Mouse (Mus musculus) midbrain, postnatal 0 days (tissue): ENCODE data around the gene Dclk1. TPM values are rescaled to one million over a fixed set of nuclear protein-coding genes. Genes with fewer than 3 reads are reported as not detected.

Experiments
- ATAC-seq: fragments of 200-750 bp; cut with Nextera tagmentation; 2 replicates; pipeline ENCODE4 v1.8.0; 2017; ENCODE audit warnings: moderate number of reproducible peaks, mild to moderate bottlenecking, moderate TSS enrichment, moderate library complexity; ENCODE audit not compliant: low FRiP score
- DNase-seq: peaks from one replicate; pipeline ENCODE4 v3.0.0-alpha.2; 2015; ENCODE audit warnings: low spot score
- H3K27ac ChIP-seq: fragments of 300-500 bp; sonication (generic); 2 replicates; pipeline ENCODE4 v1.5.1; 2014; ENCODE audit warnings: low read depth, mild to moderate bottlenecking, low read length, mixed read lengths
- H3K27me3 ChIP-seq: fragments of 300-500 bp; sonication (generic); 2 replicates; pipeline ENCODE4 v1.6.1; 2014; ENCODE audit warnings: low read length, control low read depth, mixed read lengths; ENCODE audit not compliant: insufficient read depth
- H3K36me3 ChIP-seq: fragments of 300-500 bp; sonication (generic); 2 replicates; pipeline ENCODE4 v1.6.1; 2014; ENCODE audit warnings: low read length, control low read depth, mixed read lengths; ENCODE audit not compliant: insufficient read depth
- H3K4me1 ChIP-seq: fragments of 300-500 bp; sonication (generic); 2 replicates; pipeline ENCODE4 v1.6.1; 2014; ENCODE audit warnings: mild to moderate bottlenecking, control low read depth, antibody characterized with exemption, low read length, mixed read lengths; ENCODE audit not compliant: insufficient read depth
- H3K4me2 ChIP-seq: fragments of 300-500 bp; sonication (generic); 2 replicates; pipeline ENCODE4 v1.6.1; 2014; ENCODE audit warnings: low read depth, mild to moderate bottlenecking, low read length, mixed read lengths; ENCODE audit not compliant: poor library complexity, severe bottlenecking
- H3K4me3 ChIP-seq: fragments of 300-500 bp; sonication (generic); 2 replicates; pipeline ENCODE4 v1.5.1; 2014; ENCODE audit warnings: low read depth, mild to moderate bottlenecking, low read length, moderate library complexity
- H3K9ac ChIP-seq: fragments of 300-500 bp; sonication (generic); replicated peaks from 2 replicates; pipeline ENCODE4 v1.6.1; 2014; ENCODE audit warnings: mild to moderate bottlenecking, low read length, moderate library complexity, mixed read lengths; ENCODE audit not compliant: poor library complexity, severe bottlenecking
- H3K9me3 ChIP-seq: fragments of 300-500 bp; sonication (generic); 2 replicates; pipeline ENCODE4 v1.6.1; 2016; ENCODE audit warnings: low read length, control low read depth
- CTCF ChIP-seq: IDR thresholded peaks from 2 replicates; pipeline ENCODE4 v1.5.1; 2016; ENCODE audit warnings: antibody characterized with exemption, mild to moderate bottlenecking
- WGBS: fragments of 180-500 bp; shearing (Covaris S2); extraction: QIAGEN DNeasy Blood & Tissue Kit; methylation state at CpG from one replicate; pipeline ENCODE4 v1.1.7; 2014; 5-methylcytosine and 5-hydroxymethylcytosine counted together
- polyA plus RNA-seq: library from polyadenylated mRNA; unstranded; fragments of >200 nt; fragmentation: Nextera tagmentation; extraction: Ambion mirVana; gene quantifications from 2 replicates; pipeline ENCODE4 v1.2.1, GENCODE M21; 2015
- total RNA-seq: library from RNA; depleted of rRNA; stranded (reverse); fragments of >200 nt; gene quantifications from 2 replicates; pipeline ENCODE4 v1.2.3, GENCODE M21; 2014

Gene Dclk1
- total and polyA plus RNA-seq, 2 experiments from 2014 or later = 219 to 307 TPM

- Histone ChIP-seq H3K27ac (no peak overlapping the region), H3K27me3 (no peaks in the 10 kb centered on the region), H3K4me3 (no peak overlapping the region), H3K9ac (no peak overlapping the region), H3K4me2 (no peak overlapping the region), H3K36me3 (no peaks in the 10 kb centered on the region; the same call in 1 of the 2 replicates), H3K4me1 (no peaks in the 10 kb centered on the region), H3K9me3 (no peaks in the 10 kb centered on the region)
- 92% methylated on average over 1 of the region's 1 CpGs for WGBS
- ATAC-seq = no peak
- no peak for DNase-seq
- TF ChIP-seq CTCF = no peak
Observed at GRCm38 (mm10) chr3:55276851-55277250, 34.7 kb downstream of the Dclk1 start.

- Histone ChIP-seq H3K27me3 (no peaks in the 10 kb centered on the region), H3K9ac (no peak overlapping the region), H3K4me3 (no peak overlapping the region), H3K36me3 (no peaks in the 10 kb centered on the region; the same call in 1 of the 2 replicates), H3K27ac (peak overlapping the region; percentile 32; the same call in 1 of the 2 replicates), H3K4me2 (no peak overlapping the region), H3K9me3 (no peaks in the 10 kb centered on the region), H3K4me1 (no peaks in the 10 kb centered on the region; the same call in 1 of the 2 replicates)
- ATAC-seq (no peak), DNase-seq (no peak)
- no peak for TF ChIP-seq CTCF
- 80% methylated on average over 1 of the region's 1 CpGs for WGBS
Observed at GRCm38 (mm10) chr3:55277829-55278228, 35.7 kb downstream of the Dclk1 start.

GRCm38 (mm10) chr3:55279923-55280322, 37.8 kb downstream of the Dclk1 start:
- Histone ChIP-seq H3K27me3 (no peaks in the 10 kb centered on the region), H3K27ac (no peak overlapping the region), H3K9me3 (no peaks in the 10 kb centered on the region), H3K36me3 (no peaks in the 10 kb centered on the region; the same call in 1 of the 2 replicates), H3K9ac (no peak overlapping the region), H3K4me3 (no peak overlapping the region), H3K4me2 (no peak overlapping the region), H3K4me1 (no peaks in the 10 kb centered on the region; the same call in 1 of the 2 replicates)
- TF ChIP-seq CTCF = no peak
- DNase-seq (peak; percentile 33), ATAC-seq (no peak)
- 62% methylated on average over 4 of the region's 4 CpGs for WGBS

GRCm38 (mm10) chr3:55280471-55280870, 38.3 kb downstream of the Dclk1 start:
- Histone ChIP-seq H3K4me3 (no peak overlapping the region), H3K27me3 (no peaks in the 10 kb centered on the region), H3K27ac (no peak overlapping the region), H3K36me3 (no peaks in the 10 kb centered on the region), H3K4me1 (peaks cover 3% of the 10 kb centered on the region; the same call in 1 of the 2 replicates), H3K4me2 (no peak overlapping the region), H3K9ac (no peak overlapping the region), H3K9me3 (no peaks in the 10 kb centered on the region)
- TF ChIP-seq CTCF = no peak
- ATAC-seq (no peak), DNase-seq (no peak)

DNA sequence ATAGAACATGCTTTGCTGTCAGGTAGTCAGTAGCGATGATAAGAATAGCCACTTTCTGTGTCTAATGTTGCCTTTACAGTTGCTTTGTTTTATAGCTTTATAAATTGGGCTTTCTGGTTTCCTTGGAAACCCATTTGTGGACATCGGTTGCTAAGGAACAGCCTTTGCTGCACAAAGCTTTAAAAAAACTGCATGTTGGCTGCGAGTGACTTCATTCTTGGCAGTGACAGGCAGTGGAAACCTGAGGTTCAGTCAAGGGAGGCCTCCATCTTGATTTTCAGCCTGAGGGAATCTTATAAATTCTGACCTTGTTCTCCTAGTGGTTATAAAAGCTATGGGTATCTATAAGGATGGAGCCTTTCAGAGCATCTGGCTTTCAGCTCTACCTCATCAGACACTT, 42.1 kb downstream of the Dclk1 start:
- no peak overlapping the region for H3K9ac ChIP-seq
- WGBS = 9% methylated on average over 3 of the region's 3 CpGs

GRCm38 (mm10) chr3:55288726-55289125, 46.6 kb downstream of the Dclk1 start:
- no peak for TF ChIP-seq CTCF
- Histone ChIP-seq H3K4me3 (no peak overlapping the region), H3K27ac (no peak overlapping the region), H3K36me3 (no peaks in the 10 kb centered on the region), H3K4me2 (no peak overlapping the region), H3K4me1 (peaks cover 3% of the 10 kb centered on the region; the same call in 1 of the 2 replicates), H3K9ac (no peak overlapping the region), H3K9me3 (no peaks in the 10 kb centered on the region), H3K27me3 (no peaks in the 10 kb centered on the region)
- WGBS = 27% methylated on average over 4 of the region's 4 CpGs
- no peak for DNase-seq
- ATAC-seq = no peak

More for the DNA sequence above, 42.1 kb downstream of the Dclk1 start:
- DNase-seq (peak; percentile 93), ATAC-seq (peak; percentile 86)
- Histone ChIP-seq H3K4me3 (no peak overlapping the region), H3K9me3 (no peaks in the 10 kb centered on the region), H3K36me3 (no peaks in the 10 kb centered on the region), H3K27me3 (no peaks in the 10 kb centered on the region), H3K27ac (peak overlapping the region; percentile 65), H3K4me2 (peak overlapping the region; percentile 19), H3K4me1 (peaks cover 3% of the 10 kb centered on the region; the same call in 1 of the 2 replicates)
- TF ChIP-seq CTCF = no peak; the same call in 1 of the 2 replicates
